Mouse (Mus musculus): ENCODE measurements around the gene Panx2.

- no peak for TF ChIP-seq CTCF (IDR thresholded peaks at IDR 0.05; ENCODE audit: extremely low read depth, insufficient read depth, low read length)
- no peak for TF ChIP-seq POLR2A (IDR thresholded peaks at IDR 0.05; ENCODE audit: extremely low read depth, insufficient read depth, low read length)
Measured at GRCm38 (mm10) chr15:89044381-89044780, 15.2 kb upstream of the Panx2 start.
